Mouse (Mus musculus): ENCODE results near the gene Amn1.

Gene Amn1

GRCm38 (mm10) chr6:149107615-149108014, 80.9 kb downstream of the Amn1 start:
- no peak for DNase-seq (ENCODE audit: low read depth, low spot score)

All from skeletal muscle tissue, adult 2 months (tissue).